Mouse (Mus musculus) spleen, adult 2 months (tissue): ENCODE results near the gene Klhl35.

Experiments
- CTCF ChIP-seq: fragments of 200-500 bp; IDR thresholded peaks from 2 replicates; pipeline ENCODE4 v1.5.1; 2011; ENCODE audit warnings: mild to moderate bottlenecking, inconsistent platforms; ENCODE audit not compliant: insufficient read depth, insufficient read length, insufficient replicate concordance; ENCODE audit errors: extremely low read depth
- POLR2A ChIP-seq: fragments of 200-500 bp; IDR thresholded peaks from 2 replicates; pipeline ENCODE4 v1.6.1; 2011; ENCODE audit warnings: low read depth, low read length, inconsistent platforms

GRCm38 (mm10) chr7:99483271-99483923, 17.6 kb downstream of the Klhl35 start, which contains the start of gene Rps3:
- TF ChIP-seq POLR2A (peak; percentile 69), CTCF (no peak)
